Mouse (Mus musculus) hindbrain, postnatal 0 days (tissue): ENCODE measurements at regions not wholly inside any gene's neighbourhood (a gene's known extent, or its start where the extent isn't known, plus 50 kb on each side); places are given as distances from the start of the nearest gene placed in this dataset.
A peak's percentile ranks its signal among the peaks of the same experiment; 100 is the strongest.

Experiments used
- ATAC-seq: fragments of 200-750 bp; cut with Nextera tagmentation; 2 replicates; pipeline ENCODE4 v1.8.0; 2017; ENCODE audit warnings: mild to moderate bottlenecking, moderate TSS enrichment, moderate library complexity
- DNase-seq: peaks from one replicate; pipeline ENCODE4 v3.0.0-alpha.2; 2015; ENCODE audit warnings: low spot score
- H3K27ac ChIP-seq: fragments of 300-500 bp; sonication (generic); 2 replicates; pipeline ENCODE4 v1.5.1; 2014; ENCODE audit warnings: mild to moderate bottlenecking
- H3K27me3 ChIP-seq: fragments of 300-500 bp; sonication (generic); 2 replicates; pipeline ENCODE4 v1.6.1; 2014; ENCODE audit warnings: low read length, mixed read lengths; ENCODE audit not compliant: insufficient read depth
- H3K36me3 ChIP-seq: fragments of 300-500 bp; sonication (generic); 2 replicates; pipeline ENCODE4 v1.6.1; 2014; ENCODE audit warnings: low read length, mixed read lengths; ENCODE audit not compliant: insufficient read depth
- H3K4me1 ChIP-seq: fragments of 300-500 bp; sonication (generic); 2 replicates; pipeline ENCODE4 v1.6.1; 2014; ENCODE audit warnings: antibody characterized with exemption, low read length, mixed read lengths; ENCODE audit not compliant: insufficient read depth
- H3K4me2 ChIP-seq: fragments of 300-500 bp; sonication (generic); 2 replicates; pipeline ENCODE4 v1.6.1; 2014; ENCODE audit warnings: low read depth, mild to moderate bottlenecking, low read length, moderate library complexity, mixed read lengths
- H3K4me3 ChIP-seq: fragments of 300-500 bp; sonication (generic); 2 replicates; pipeline ENCODE4 v1.5.1; 2014; ENCODE audit warnings: low read length
- H3K9ac ChIP-seq: fragments of 300-500 bp; sonication (generic); replicated peaks from 2 replicates; pipeline ENCODE4 v1.6.1; 2014; ENCODE audit warnings: mild to moderate bottlenecking, low read length, moderate library complexity, mixed read lengths
- H3K9me3 ChIP-seq: fragments of 300-500 bp; sonication (generic); 2 replicates; pipeline ENCODE4 v1.6.1; 2016; ENCODE audit warnings: low read length, mixed read lengths
- CTCF ChIP-seq: IDR thresholded peaks from 2 replicates; pipeline ENCODE4 v1.5.1; 2016; ENCODE audit warnings: antibody characterized with exemption, control low read depth, low read depth
- WGBS: fragments of 180-500 bp; shearing (Covaris S2); extraction: QIAGEN DNeasy Blood & Tissue Kit; methylation state at CpG from one replicate; pipeline ENCODE4 v1.1.7; 2014; 5-methylcytosine and 5-hydroxymethylcytosine counted together

DNA sequence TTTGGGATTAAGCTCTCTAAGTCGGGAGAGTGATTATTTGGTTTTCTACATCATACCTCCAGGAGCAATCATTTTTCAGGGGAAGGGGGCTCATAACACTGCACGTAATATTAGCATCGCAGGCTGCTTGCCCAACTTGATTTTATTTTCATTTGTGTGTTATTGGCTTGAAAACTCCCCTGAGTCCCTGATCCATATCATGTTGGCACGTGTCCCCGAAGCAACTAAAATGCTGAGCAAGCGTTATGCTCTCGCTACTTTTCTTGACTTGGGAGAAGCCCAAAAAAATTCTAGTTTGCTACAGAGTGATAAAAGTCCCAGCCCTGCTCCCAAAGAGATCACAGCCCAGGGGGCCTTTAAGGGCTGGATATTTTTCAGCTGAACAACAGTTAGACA is 170.7 kb upstream of the Habp2 start:
- DNase-seq (peak; percentile 15), ATAC-seq (no peak)
- WGBS = 37% methylated on average over 7 of the region's 7 CpGs
- Histone ChIP-seq H3K27me3 (no peaks in the 10 kb centered on the region), H3K4me3 (no peak overlapping the region), H3K36me3 (no peaks in the 10 kb centered on the region), H3K4me2 (no peak overlapping the region), H3K4me1 (peaks cover 4% of the 10 kb centered on the region; the same call in 1 of the 2 replicates), H3K27ac (no peak overlapping the region), H3K9ac (no peak overlapping the region), H3K9me3 (0 out of 2 replicates have a peak, but pooled peaks cover 3% of the 10 kb centered on the region)
- TF ChIP-seq CTCF = no peak

DNA sequence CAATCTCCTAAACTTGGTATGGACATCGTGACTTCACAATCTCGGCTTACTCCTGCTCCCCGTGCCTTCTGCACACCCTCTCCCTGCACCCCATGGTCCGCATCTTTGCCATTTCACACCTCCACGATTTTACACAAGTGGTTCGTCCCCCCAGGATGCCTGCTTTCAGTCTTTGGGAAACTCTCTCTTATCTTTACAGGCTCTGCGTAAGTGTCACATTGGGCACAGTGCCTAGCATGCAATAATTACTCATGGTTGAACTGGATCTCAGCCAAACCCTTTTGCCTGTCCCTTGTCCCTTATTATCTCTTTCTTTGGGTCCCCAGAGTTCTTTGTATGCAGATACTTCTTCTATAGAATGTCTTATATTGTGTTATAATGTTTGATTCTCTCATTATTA is 166.2 kb upstream of the Habp2 start:
- Histone ChIP-seq H3K9ac (no peak overlapping the region), H3K4me1 (peaks cover 4% of the 10 kb centered on the region; the same call in 1 of the 2 replicates), H3K36me3 (no peaks in the 10 kb centered on the region), H3K27ac (no peak overlapping the region), H3K27me3 (no peaks in the 10 kb centered on the region), H3K4me2 (no peak overlapping the region), H3K9me3 (0 out of 2 replicates have a peak, but pooled peaks cover 6% of the 10 kb centered on the region), H3K4me3 (no peak overlapping the region)
- DNase-seq (peak; percentile 17), ATAC-seq (no peak)
- TF ChIP-seq CTCF = no peak
- 63% methylated on average over 7 of the region's 7 CpGs for WGBS

DNA sequence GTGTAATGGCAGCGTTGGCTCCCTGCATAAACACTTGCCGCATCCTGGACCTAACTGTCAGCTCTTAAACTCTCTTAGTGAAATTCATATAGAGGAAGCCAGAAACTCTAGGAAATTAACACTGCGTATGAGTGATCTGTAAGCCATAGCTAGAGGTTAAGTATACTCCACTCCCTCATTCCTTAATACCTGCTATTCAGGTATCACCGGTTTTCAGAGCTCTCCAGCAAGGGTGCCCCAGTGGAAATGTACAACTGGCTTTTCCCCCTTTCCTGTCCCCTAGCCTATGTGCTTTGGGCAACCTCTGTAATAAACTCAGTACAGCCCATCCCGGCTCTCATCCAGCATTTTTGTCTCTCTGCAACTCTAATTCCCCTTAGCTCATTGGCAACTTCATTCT is 164.8 kb upstream of the Habp2 start:
- TF ChIP-seq CTCF = no peak
- no peaks in the 10 kb centered on the region for H3K36me3 ChIP-seq
- no peak overlapping the region for H3K9ac ChIP-seq
- H3K9me3 ChIP-seq = 0 out of 2 replicates have a peak, but pooled peaks cover 6% of the 10 kb centered on the region
- H3K27me3 ChIP-seq = no peaks in the 10 kb centered on the region
- WGBS = 93% methylated on average over 5 of the region's 5 CpGs
- H3K27ac ChIP-seq = no peak overlapping the region
- ATAC-seq (no peak), DNase-seq (no peak)
- no peak overlapping the region for H3K4me2 ChIP-seq
- H3K4me1 ChIP-seq = no peaks in the 10 kb centered on the region
- no peak overlapping the region for H3K4me3 ChIP-seq

DNA sequence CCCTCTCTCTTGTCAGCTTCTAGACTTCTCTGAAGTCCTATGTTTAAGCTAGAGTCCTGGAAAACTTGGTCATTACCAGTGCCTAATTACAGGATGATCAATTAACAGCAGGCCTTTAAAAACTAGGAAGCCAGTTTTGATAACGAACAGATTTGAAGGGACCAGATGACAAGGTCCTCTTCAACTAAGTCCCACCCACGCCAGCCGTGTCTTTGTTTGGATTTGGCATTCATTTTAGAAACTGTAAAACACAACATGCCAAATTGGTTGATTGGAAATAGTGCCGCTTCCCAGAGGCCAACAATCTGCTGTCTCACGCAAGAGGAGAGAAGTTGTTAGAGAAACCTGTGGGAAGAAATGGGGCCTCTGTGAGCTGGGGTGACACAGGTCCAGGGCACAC is 155.4 kb upstream of the Habp2 start:
- 59% methylated on average over 5 of the region's 5 CpGs for WGBS
- 0 out of 2 replicates have a peak, but pooled peaks cover 10% of the 10 kb centered on the region for H3K27me3 ChIP-seq
- ATAC-seq = no peak

DNA sequence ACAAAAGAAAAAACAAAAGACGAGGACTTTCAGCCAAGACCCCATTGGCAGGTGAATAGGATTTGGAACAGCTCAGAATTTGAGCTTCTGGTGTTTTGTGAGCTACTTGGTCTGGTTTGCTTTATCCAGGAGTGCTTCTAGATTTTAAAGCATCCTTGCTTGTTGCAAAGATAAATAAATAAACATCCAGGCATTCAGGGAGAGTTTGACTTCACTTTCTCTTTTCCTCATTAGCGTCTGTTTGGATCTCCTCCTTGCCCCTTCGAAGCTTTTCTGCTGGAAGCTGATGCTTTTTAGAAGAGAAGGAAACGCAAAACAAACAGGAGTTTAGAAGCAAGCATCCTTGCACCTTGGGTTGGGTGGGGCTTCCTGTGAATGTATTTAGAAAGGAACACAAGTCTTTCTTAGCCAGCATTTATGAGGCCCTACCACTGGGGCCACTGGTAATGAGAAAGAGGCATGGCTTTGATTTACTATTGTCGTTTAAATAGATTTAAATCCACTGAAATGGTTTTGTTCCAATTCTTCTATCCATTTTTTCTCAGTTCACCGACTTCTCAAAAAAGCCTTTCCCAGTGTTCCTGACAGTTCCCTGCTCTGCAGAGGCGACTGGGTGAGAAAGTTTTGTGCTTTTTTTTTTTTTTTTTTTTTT is 153.9 kb upstream of the Habp2 start:
- TF ChIP-seq CTCF = no peak
- Histone ChIP-seq H3K4me2 (no peak overlapping the region), H3K4me3 (no peak overlapping the region), H3K27me3 (0 out of 2 replicates have a peak, but pooled peaks cover 10% of the 10 kb centered on the region), H3K4me1 (no peaks in the 10 kb centered on the region), H3K9me3 (no peaks in the 10 kb centered on the region), H3K36me3 (no peaks in the 10 kb centered on the region), H3K9ac (no peak overlapping the region), H3K27ac (no peak overlapping the region)
- ATAC-seq = no peak
- no peak for DNase-seq
- 24% methylated on average over 7 of the region's 7 CpGs for WGBS

More for the DNA sequence above, 155.4 kb upstream of the Habp2 start:
- no peaks in the 10 kb centered on the region for H3K4me1 ChIP-seq
- no peaks in the 10 kb centered on the region for H3K36me3 ChIP-seq
- H3K9ac ChIP-seq = no peak overlapping the region
- no peak for DNase-seq
- no peak overlapping the region for H3K27ac ChIP-seq
- no peak overlapping the region for H3K4me2 ChIP-seq
- no peak overlapping the region for H3K4me3 ChIP-seq
- H3K9me3 ChIP-seq = no peaks in the 10 kb centered on the region
- TF ChIP-seq CTCF = no peak

DNA sequence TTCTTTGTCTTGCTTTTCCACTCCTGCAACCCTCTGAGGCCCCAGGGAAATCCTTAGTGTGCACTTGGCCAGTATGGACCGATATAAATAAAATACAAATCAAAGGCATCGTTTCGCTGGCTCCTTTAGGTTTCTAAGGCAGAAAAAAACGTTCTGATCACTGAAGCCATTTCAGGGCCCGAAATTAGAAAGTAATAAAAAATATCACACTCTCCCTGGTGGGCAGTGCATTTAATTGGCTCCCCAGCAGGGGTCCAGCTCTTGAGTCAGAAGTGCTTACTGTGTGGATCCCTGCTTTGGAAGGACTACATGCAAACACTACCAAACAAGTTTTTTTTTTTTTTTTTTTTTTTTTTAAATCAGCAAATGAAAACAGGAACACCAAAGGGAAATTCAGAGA is 153.4 kb upstream of the Habp2 start:
- DNase-seq (peak; percentile 35), ATAC-seq (no peak)
- H3K4me3 ChIP-seq = no peak overlapping the region
- no peaks in the 10 kb centered on the region for H3K9me3 ChIP-seq
- H3K27ac ChIP-seq = no peak overlapping the region
- 11% methylated on average over 5 of the region's 5 CpGs for WGBS
- H3K4me2 ChIP-seq = peak overlapping the region; percentile 34
- H3K4me1 ChIP-seq = no peaks in the 10 kb centered on the region
- no peaks in the 10 kb centered on the region for H3K36me3 ChIP-seq
- 0 out of 2 replicates have a peak, but pooled peaks cover 10% of the 10 kb centered on the region for H3K27me3 ChIP-seq
- no peak for TF ChIP-seq CTCF
- H3K9ac ChIP-seq = no peak overlapping the region

DNA sequence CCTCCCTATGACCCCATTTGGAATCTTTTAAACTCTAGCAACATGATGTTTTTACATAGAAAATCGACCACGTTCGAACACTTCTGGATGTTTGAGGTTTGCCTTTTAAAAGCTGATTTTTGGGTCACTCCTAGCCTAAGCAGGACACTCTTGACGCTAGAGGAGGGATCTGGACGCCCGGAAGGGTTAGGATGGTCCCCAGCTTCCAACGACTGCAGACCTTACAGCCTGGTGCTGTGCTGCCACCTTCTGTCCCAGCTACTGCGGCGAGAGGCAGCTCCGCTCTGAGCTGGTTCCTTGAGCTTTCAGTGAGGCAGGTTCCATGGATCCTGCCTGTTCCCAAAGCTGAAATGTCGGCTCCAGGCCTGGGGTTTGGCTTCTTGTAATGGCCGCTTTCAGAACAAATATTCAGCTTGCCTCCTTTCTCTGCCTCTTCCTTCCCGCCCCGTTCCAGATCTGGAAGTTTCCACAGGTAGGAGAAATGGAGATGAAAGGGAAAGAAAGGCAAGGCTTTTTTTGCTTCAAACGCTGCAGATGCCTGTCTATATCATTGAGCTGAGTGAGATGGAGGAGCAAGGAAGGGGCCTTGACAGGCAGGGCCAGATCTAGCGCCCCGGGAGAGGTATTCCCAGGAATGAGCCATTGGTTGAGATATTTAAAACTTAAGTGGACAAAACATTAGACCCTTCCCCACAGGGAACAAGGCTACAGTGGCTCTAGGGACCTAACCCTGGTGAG is 152.7 kb upstream of the Habp2 start:
- peak; percentile 90 for DNase-seq
- TF ChIP-seq CTCF = peak; percentile 97
- Histone ChIP-seq H3K4me2 (peak overlapping the region; percentile 34), H3K27me3 (0 out of 2 replicates have a peak, but pooled peaks cover 10% of the 10 kb centered on the region), H3K9me3 (no peaks in the 10 kb centered on the region), H3K36me3 (no peaks in the 10 kb centered on the region), H3K9ac (no peak overlapping the region), H3K27ac (no peak overlapping the region), H3K4me3 (no peak overlapping the region), H3K4me1 (no peaks in the 10 kb centered on the region)
- WGBS = 14% methylated on average over 17 of the region's 17 CpGs
- ATAC-seq = peak; percentile 90
